Mouse (Mus musculus) embryonic facial prominence, embryonic 12.5 days (tissue): ENCODE results near the gene Ntn4. TPM values are rescaled to one million over a fixed set of nuclear protein-coding genes. Genes with fewer than 3 reads are reported as not detected.

ENCODE experiments used
- ATAC-seq: fragments of 200-750 bp; cut with Nextera tagmentation; 2 replicates; pipeline ENCODE4 v1.8.0; 2017; ENCODE audit not compliant: insufficient number of reproducible peaks, insufficient read depth, low FRiP score, low TSS enrichment
- H3K27ac ChIP-seq: fragments of 300-500 bp; sonication (generic); 2 replicates; pipeline ENCODE4 v1.5.1; 2016; ENCODE audit warnings: mild to moderate bottlenecking
- H3K27me3 ChIP-seq: fragments of 300-500 bp; sonication (generic); 2 replicates; pipeline ENCODE4 v1.6.1; 2016; ENCODE audit warnings: mild to moderate bottlenecking, moderate library complexity
- H3K36me3 ChIP-seq: fragments of 300-500 bp; sonication (generic); 2 replicates; pipeline ENCODE4 v1.6.1; 2016; ENCODE audit warnings: mild to moderate bottlenecking
- H3K4me1 ChIP-seq: fragments of 300-500 bp; sonication (generic); 2 replicates; pipeline ENCODE4 v1.6.1; 2016
- H3K4me2 ChIP-seq: fragments of 300-500 bp; sonication (generic); replicated peaks from 2 replicates; pipeline ENCODE4 v1.6.1; 2016; ENCODE audit warnings: mild to moderate bottlenecking, moderate library complexity
- H3K4me3 ChIP-seq: fragments of 300-500 bp; sonication (generic); 2 replicates; pipeline ENCODE4 v1.5.1; 2016; ENCODE audit warnings: mild to moderate bottlenecking
- H3K9ac ChIP-seq: fragments of 300-500 bp; sonication (generic); 2 replicates; pipeline ENCODE4 v1.6.1; 2016; ENCODE audit warnings: mild to moderate bottlenecking, moderate library complexity
- H3K9me3 ChIP-seq: fragments of 300-500 bp; sonication (generic); 2 replicates; pipeline ENCODE4 v1.6.1; 2016; ENCODE audit warnings: mild to moderate bottlenecking, moderate library complexity
- WGBS: fragments of 180-500 bp; shearing (Covaris S2); methylation state at CpG from one replicate; pipeline ENCODE4 v1.1.7; 2016; 5-methylcytosine and 5-hydroxymethylcytosine counted together
- polyA plus RNA-seq: library from polyadenylated mRNA; unstranded; fragments of >200 nt; fragmentation: Nextera tagmentation; extraction: Ambion mirVana; gene quantifications from 2 replicates; pipeline ENCODE4 v1.2.1, GENCODE M21; 2016

Gene Ntn4
- polyA plus RNA-seq, 1 experiment from 2014 or later: 1.5 TPM

DNA sequence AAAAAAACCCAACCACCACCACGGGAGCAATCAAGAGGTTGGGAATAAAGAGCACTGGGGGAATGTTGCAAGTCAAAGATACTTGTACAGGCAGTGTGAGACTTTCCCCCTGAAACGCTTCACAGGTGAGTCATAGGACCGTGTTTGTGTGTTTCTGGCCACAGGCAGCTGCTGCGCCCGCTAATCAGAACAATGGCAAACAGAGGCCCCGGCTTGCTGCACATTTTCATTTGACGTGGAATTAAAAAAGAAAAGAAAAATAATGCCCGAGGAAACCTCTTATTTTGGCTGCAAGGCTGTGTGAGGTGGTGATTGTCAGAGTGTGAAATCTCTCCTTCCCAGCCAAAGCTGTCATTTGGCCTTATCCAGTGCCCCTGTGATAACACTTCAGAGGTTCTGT is 2.4 kb downstream of the Ntn4 start:
- WGBS: 49% methylated on average over 8 of the region's 8 CpGs
- Histone ChIP-seq H3K9ac (no peak overlapping the region), H3K27ac (no peak overlapping the region), H3K4me1 (peaks cover 16% of the 10 kb centered on the region; the same call in 1 of the 2 replicates), H3K27me3 (peaks cover 34% of the 10 kb centered on the region), H3K9me3 (no peaks in the 10 kb centered on the region), H3K4me2 (no peak overlapping the region), H3K36me3 (no peaks in the 10 kb centered on the region), H3K4me3 (no peak overlapping the region)
- ATAC-seq: no peak

DNA sequence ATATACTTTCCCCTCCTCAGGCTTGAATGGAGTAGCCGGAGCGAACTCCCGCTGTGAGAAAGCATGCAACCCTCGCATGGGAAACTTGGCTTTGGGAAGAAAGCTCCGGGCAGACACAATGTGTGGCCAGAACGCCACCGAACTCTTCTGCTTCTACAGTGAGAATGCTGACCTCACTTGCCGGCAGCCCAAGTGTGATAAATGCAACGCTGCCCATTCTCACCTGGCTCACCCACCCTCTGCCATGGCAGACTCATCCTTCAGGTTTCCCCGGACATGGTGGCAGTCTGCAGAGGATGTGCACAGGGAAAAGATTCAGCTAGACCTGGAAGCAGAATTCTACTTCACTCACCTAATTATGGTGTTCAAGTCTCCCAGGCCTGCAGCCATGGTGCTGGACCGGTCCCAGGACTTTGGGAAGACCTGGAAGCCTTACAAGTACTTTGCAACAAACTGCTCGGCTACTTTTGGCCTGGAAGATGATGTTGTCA is 4.0 kb downstream of the Ntn4 start:
- Histone ChIP-seq H3K27ac (no peak overlapping the region), H3K4me2 (no peak overlapping the region), H3K27me3 (peaks cover 25% of the 10 kb centered on the region), H3K4me1 (peaks cover 16% of the 10 kb centered on the region; the same call in 1 of the 2 replicates), H3K36me3 (0 out of 2 replicates have a peak, but pooled peaks cover under 1% of the 10 kb centered on the region), H3K9me3 (no peaks in the 10 kb centered on the region), H3K4me3 (no peak overlapping the region), H3K9ac (no peak overlapping the region)
- 88% methylated on average over 12 of the region's 12 CpGs for WGBS
- ATAC-seq: no peak

DNA sequence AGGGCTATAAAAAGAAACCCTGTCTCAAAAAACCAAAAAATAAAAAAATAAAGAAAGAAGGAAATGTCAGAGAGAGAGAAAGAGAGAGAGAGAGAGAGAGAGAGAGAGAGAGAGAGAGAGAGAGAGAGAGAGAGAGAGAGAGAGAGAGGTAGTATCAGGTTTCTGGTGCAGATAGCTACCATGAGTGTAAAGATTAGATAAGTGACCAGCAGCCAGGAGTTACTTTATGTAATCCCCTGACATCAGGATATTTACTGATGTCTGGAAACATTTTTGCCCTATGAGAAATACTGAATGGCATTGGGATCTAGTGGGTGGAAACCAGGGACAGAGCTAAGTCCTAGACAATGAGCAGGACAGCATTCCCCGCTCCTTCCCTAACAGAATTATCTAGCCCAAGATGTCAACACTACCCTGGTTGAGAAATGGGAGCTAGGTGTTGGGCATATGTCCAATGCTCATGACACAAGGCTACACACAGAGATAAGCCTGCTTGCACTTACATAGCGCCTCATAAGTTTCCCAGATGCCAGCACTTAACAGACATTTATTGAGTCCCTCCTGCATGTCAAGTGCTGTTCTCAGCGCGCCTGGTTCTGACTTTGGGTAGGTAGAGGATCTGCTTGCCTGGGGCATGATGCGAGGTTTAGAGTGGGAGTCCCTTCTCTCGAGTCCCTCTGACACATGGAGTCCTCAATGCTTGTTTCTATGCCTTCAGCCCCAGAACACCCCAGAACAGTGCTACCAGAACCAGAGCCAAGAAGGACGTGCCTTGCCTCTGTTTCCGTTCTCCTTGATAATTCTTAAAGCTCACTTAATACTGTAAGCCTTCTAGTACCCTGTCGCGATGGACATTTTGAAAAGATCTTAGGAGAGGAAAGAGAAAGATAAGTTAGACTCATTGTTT is 7.4 kb downstream of the Ntn4 start:
- no peak overlapping the region for H3K4me2 ChIP-seq
- no peak overlapping the region for H3K9ac ChIP-seq
- 87% methylated on average over 10 of the region's 10 CpGs for WGBS

DNA sequence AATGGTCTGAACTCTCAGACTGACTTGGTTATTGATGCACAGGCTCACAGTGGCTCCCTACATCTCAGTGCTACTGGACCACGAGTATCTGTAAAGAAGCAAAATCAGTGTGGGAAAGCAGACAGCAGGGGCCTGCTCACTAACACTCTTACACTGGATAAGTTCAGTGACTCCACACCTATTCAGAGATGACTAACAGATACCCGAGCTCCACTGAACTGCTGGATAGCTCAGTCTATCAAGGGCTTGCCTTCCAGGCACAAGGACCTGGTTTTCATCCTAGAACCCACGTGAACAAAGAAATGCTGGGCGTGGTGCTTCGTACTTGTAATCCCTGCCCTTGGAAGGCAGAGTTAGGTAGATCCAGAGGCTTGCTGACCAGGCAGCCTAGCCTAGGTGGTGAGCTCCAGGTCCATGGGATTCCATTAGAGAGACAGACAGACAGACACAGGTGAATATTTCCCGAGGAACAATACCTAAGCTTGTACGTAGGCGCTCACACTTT is 8.2 kb downstream of the Ntn4 start:
- Histone ChIP-seq H3K27ac (no peak overlapping the region), H3K36me3 (0 out of 2 replicates have a peak, but pooled peaks cover 4% of the 10 kb centered on the region), H3K4me1 (no peaks in the 10 kb centered on the region), H3K9me3 (no peaks in the 10 kb centered on the region), H3K9ac (no peak overlapping the region), H3K4me2 (no peak overlapping the region), H3K27me3 (no peaks in the 10 kb centered on the region), H3K4me3 (no peak overlapping the region)
- ATAC-seq: no peak
- 86% methylated on average over 8 of the region's 8 CpGs for WGBS

More for the DNA sequence above, 7.4 kb downstream of the Ntn4 start:
- H3K9me3 ChIP-seq: no peaks in the 10 kb centered on the region
- H3K4me1 ChIP-seq: no peaks in the 10 kb centered on the region
- H3K27ac ChIP-seq: no peak overlapping the region
- H3K36me3 ChIP-seq: 0 out of 2 replicates have a peak, but pooled peaks cover 4% of the 10 kb centered on the region
- H3K4me3 ChIP-seq: no peak overlapping the region
- ATAC-seq: no peak
- H3K27me3 ChIP-seq: peaks cover under 1% of the 10 kb centered on the region

DNA sequence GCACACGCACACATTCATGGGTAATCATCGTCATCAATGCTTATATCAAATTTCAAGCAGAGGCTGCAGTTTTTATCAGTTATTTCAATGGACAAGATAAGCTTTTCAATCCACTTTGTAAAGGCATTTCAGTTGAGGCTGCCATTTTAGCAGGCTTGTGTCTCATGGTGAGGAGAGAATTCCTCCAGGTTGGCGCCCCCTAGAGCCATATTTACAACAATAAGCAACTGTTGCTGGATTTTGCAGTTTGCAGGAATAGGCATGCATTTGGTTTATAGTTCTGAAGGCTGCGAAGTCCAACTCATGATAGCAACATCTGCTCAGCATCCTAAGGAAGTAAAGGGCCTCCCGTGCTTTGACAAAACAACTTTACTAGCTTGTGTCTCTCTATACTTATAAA is 8.6 kb downstream of the Ntn4 start:
- Histone ChIP-seq H3K4me3 (no peak overlapping the region), H3K4me2 (no peak overlapping the region), H3K36me3 (0 out of 2 replicates have a peak, but pooled peaks cover 4% of the 10 kb centered on the region), H3K9me3 (no peaks in the 10 kb centered on the region), H3K4me1 (no peaks in the 10 kb centered on the region), H3K9ac (no peak overlapping the region), H3K27me3 (no peaks in the 10 kb centered on the region), H3K27ac (no peak overlapping the region)
- no peak for ATAC-seq
- 78% methylated on average over 5 of the region's 5 CpGs for WGBS

DNA sequence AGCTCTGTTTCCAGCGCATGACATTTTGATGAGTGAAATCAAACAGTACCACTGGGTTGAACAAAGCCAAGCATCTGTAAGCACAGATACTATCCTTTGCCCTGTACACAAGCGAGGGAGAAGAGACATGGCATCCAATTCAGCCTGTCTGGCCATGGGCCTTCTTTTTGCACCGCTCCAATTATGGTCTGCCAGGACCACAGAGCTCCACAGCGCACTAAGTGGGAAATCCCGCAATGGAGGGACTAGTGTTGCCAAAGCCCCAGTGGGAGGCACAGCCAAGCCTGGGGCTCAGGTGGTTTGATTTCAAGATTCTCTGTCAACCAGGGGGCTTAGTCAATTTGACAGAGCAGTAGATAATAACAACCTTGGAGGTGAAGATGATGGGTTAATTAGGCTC is 9.1 kb downstream of the Ntn4 start:
- H3K9me3 ChIP-seq: no peaks in the 10 kb centered on the region
- ATAC-seq: no peak
- no peak overlapping the region for H3K4me3 ChIP-seq
- H3K4me1 ChIP-seq: no peaks in the 10 kb centered on the region
- no peak overlapping the region for H3K4me2 ChIP-seq
- WGBS: 93% methylated on average over 5 of the region's 5 CpGs
- 0 out of 2 replicates have a peak, but pooled peaks cover 4% of the 10 kb centered on the region for H3K36me3 ChIP-seq
- no peaks in the 10 kb centered on the region for H3K27me3 ChIP-seq
- no peak overlapping the region for H3K9ac ChIP-seq
- H3K27ac ChIP-seq: no peak overlapping the region

DNA sequence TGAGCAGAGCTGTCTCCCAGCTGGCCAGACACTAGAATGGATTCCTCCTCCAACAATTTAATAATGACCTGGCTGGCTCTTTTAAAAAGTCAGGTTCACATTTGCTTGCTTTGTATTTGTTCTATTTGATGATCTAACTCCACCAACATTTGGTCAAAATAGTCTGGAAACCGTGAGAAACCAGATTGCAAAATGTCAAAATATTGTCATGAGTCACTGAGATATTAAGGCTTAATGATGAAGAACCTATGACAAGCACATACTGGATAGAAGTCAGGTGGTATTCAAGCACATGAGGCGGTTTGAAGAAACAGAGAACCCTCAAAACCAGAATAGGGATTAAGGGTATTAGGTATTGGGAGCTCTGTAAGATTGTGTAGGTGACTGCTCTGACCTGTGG is 12.8 kb downstream of the Ntn4 start:
- H3K9ac ChIP-seq: no peak overlapping the region
- H3K4me3 ChIP-seq: no peak overlapping the region
- H3K4me1 ChIP-seq: no peaks in the 10 kb centered on the region
- ATAC-seq: no peak
- H3K27me3 ChIP-seq: no peaks in the 10 kb centered on the region
- H3K4me2 ChIP-seq: no peak overlapping the region
- H3K36me3 ChIP-seq: 0 out of 2 replicates have a peak, but pooled peaks cover 4% of the 10 kb centered on the region
- H3K27ac ChIP-seq: no peak overlapping the region
- 61% methylated on average over 2 of the region's 2 CpGs for WGBS
- no peaks in the 10 kb centered on the region for H3K9me3 ChIP-seq

DNA sequence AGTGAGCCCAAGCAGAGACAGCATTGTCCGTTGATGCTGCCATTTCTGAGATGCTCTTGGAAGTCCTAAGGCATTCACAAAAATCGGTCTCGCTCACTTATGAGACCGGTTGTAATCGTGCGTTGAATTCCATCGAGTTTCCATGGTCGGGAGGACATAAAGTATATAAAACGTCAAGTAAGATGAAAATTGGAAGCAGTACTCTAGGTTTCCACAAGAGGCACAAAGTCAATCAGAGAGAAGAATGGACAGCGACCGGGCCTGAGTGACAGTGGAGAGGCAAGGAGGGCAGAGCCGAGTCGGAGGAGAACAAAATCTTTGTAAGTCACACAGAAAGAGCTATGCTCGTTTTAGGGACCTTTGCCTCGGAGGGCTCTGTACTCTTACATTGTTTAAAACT is 14.9 kb downstream of the Ntn4 start:
- Histone ChIP-seq H3K36me3 (no peaks in the 10 kb centered on the region), H3K27ac (no peak overlapping the region), H3K4me2 (no peak overlapping the region), H3K4me3 (no peak overlapping the region), H3K9me3 (no peaks in the 10 kb centered on the region), H3K27me3 (no peaks in the 10 kb centered on the region), H3K4me1 (no peaks in the 10 kb centered on the region), H3K9ac (no peak overlapping the region)
- ATAC-seq: no peak
- 77% methylated on average over 15 of the region's 15 CpGs for WGBS

DNA sequence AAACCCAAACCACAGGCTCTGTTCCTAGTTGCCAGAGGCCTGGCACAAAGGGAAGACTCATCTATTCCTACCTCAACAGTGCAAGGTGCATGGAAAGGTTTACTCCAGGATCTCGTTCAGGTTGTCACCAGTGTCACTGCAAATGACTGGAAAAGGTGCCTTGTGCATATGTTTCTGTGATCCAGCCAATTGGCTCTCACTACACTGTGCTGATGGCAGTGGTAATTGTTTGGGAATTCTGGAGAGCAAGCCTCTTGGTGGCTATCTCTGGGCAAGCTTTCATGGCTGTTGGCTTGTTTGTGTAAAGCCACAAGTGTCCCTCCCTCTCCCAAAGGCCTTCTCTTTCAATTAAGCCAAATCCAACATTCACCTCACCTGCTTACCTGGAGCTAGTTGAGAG is 19.3 kb downstream of the Ntn4 start:
- Histone ChIP-seq H3K27me3 (no peaks in the 10 kb centered on the region), H3K27ac (no peak overlapping the region), H3K9me3 (no peaks in the 10 kb centered on the region), H3K36me3 (no peaks in the 10 kb centered on the region), H3K4me3 (no peak overlapping the region), H3K4me1 (no peaks in the 10 kb centered on the region), H3K4me2 (no peak overlapping the region), H3K9ac (no peak overlapping the region)
- 87% methylated on average over 1 of the region's 1 CpGs for WGBS
- ATAC-seq: no peak

DNA sequence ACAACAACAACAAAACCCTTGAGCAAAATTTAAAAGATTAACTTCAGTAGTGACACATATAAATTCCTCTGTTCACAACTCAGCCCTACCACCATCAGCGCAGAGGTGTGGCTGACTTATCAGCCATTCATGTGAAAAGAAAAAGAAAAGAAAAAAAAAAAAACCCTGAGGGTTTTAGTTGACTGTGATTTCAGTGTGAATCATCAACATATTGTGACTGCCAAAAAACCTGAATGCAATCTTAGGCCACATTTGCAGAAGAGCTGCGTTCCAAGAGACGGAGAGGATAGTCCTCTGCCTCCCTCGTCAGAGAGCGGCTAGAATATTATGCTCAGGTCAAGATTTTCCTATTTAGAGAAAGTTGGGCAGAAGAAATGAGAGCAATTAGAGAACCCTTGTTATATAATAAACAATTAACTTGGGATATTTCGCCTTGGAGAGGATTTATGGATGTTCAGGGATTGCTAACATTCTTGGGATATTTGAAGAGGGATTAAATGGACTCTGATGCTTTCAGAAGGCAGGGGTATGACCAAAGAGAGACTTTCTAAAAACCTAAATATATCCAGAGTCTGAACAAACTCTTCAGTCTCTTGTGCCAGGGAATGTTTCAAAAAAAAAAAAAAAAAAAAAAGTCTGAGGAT is 21.0 kb downstream of the Ntn4 start:
- Histone ChIP-seq H3K9me3 (no peaks in the 10 kb centered on the region), H3K27me3 (no peaks in the 10 kb centered on the region), H3K36me3 (no peaks in the 10 kb centered on the region), H3K27ac (no peak overlapping the region), H3K4me3 (no peak overlapping the region), H3K9ac (no peak overlapping the region), H3K4me2 (no peak overlapping the region), H3K4me1 (no peaks in the 10 kb centered on the region)
- 84% methylated on average over 6 of the region's 6 CpGs for WGBS
- ATAC-seq: no peak

DNA sequence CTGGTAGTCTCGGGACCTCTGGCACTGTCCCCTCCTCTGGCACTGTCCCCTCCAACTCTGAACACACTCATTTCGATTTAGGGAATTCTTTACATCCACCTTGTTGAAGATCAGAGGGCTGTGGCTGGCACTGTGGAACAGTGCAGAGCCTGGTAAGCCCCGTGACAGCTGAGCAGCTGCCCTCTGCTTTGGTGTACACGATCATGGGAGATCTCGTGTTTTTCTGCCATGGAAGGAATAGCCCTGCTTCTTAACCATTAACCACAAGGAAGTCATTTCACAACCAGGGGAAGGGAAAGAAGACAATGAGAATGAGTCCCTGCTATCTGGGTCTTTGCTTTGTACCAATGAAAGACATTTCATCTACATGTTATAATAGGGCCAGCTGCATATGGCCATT is 21.5 kb downstream of the Ntn4 start:
- Histone ChIP-seq H3K4me1 (no peaks in the 10 kb centered on the region), H3K27me3 (no peaks in the 10 kb centered on the region), H3K9me3 (no peaks in the 10 kb centered on the region), H3K4me2 (no peak overlapping the region), H3K4me3 (no peak overlapping the region), H3K9ac (no peak overlapping the region), H3K36me3 (no peaks in the 10 kb centered on the region), H3K27ac (no peak overlapping the region)
- WGBS: 72% methylated on average over 5 of the region's 5 CpGs
- ATAC-seq: no peak

DNA sequence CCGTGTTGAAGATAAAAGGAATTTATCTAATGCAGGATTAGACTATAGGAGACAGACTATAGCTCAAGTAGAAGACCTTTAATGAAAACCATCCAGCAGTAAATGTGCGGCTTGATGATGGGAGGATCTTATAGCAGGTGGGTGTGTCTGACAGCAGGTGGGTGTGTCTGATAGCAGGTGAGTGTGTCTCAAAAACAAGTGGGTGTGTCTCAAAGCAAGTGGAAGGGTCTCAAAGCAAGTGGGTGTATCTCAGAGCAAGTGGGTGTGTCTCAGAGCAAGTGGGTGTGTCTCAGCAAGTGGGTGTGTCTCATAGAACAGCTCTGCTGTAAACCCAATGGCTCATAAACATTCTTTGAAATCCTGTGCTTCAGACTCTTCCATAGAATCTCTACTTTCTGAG is 25.7 kb downstream of the Ntn4 start:
- no peak for ATAC-seq
- no peak overlapping the region for H3K27ac ChIP-seq
- WGBS: 62% methylated on average over 2 of the region's 2 CpGs
- H3K9ac ChIP-seq: no peak overlapping the region
- no peak overlapping the region for H3K4me3 ChIP-seq
- no peaks in the 10 kb centered on the region for H3K36me3 ChIP-seq
- no peaks in the 10 kb centered on the region for H3K4me1 ChIP-seq
- H3K4me2 ChIP-seq: no peak overlapping the region
- no peaks in the 10 kb centered on the region for H3K9me3 ChIP-seq
- H3K27me3 ChIP-seq: no peaks in the 10 kb centered on the region
